8 mouse cellular contexts compared by ENCODE assay signal in genomic region chr4:116557306-116558121, GRCm38 (mm10). TPM values are rescaled to one million over a fixed set of nuclear protein-coding genes. Genes with fewer than 3 reads are reported as not detected.
A peak's percentile ranks its signal among the peaks of the same experiment; 100 is the strongest.
DNase-seq lines count a peak whose midpoint lies in the region; ATAC-seq and TF ChIP-seq lines count a peak whose summit lies in the region.

Gene Gpbp1l1, plus strand, starts transcription at chr4:116557658.

- peak; percentile 96 for DNase-seq in MEL (ENCODE audit: low read depth, low spot score)
- peak; percentile 98 for DNase-seq in cerebellum, adult 2 months
- DNase-seq in forelimb bud, embryonic 11.5 days (ENCODE audit: low read depth, low spot score), result peak; percentile 95
- DNase-seq in layer of hippocampus, adult 9-10 months (ENCODE audit: low spot score), result peak; percentile 87
- DNase-seq in ovary, postnatal 10 days (ENCODE audit: low spot score), result peak; percentile 92
- peak; percentile 96 to 98 for DNase-seq in thymus, postnatal 10 days (ENCODE audit: low spot score in 2 of 2)

- no peak for TF ChIP-seq CTCF in MEL (IDR thresholded peaks at IDR 0.05 in 2 of 3, conservative IDR thresholded peaks at IDR 0.05 in 1 of 3; ENCODE audit: control insufficient read depth in 1 of 3, insufficient read depth in 1 of 3, low read depth in 2 of 3, low read length in 3 of 3, poor library complexity in 1 of 3, severe bottlenecking in 1 of 3)
- TF ChIP-seq CTCF in cerebellum, adult 2 months (IDR thresholded peaks at IDR 0.05; ENCODE audit: borderline replicate concordance, insufficient read depth, low read depth, low read length), result no peak

- H3K36me3 ChIP-seq in MEL (ENCODE audit: control insufficient read depth in 1 of 2, insufficient read depth in 2 of 2, low read length in 2 of 2), result peaks cover 0 to 24% of the 10 kb centered on the region in 2 experiments; a peak in 2 of 4 replicates
- peaks cover 4% of the 10 kb centered on the region; the same call in 1 of the 2 replicates for H3K36me3 ChIP-seq in lung, embryonic 16.5 days (ENCODE audit: control insufficient read depth, insufficient read depth, low read length)

- H3K79me2 ChIP-seq in MEL (ENCODE audit: control insufficient read depth, insufficient read depth, low read length, poor library complexity), result peaks cover 51% of the 10 kb centered on the region

- TF ChIP-seq RAD21 in MEL (IDR thresholded peaks at IDR 0.05; ENCODE audit: low read depth, low read length), result no peak

- H3K4me1 ChIP-seq in MEL (ENCODE audit: control insufficient read depth in 1 of 2, insufficient read depth in 2 of 2, low read length in 2 of 2), result 0 out of 4 replicates have a peak, but pooled peaks cover 0 to 2% of the 10 kb centered on the region in 2 experiments
- no peaks in the 10 kb centered on the region for H3K4me1 ChIP-seq in cerebellum, adult 2 months (ENCODE audit: control insufficient read depth, insufficient read depth, low read length)
- peaks cover 3% of the 10 kb centered on the region for H3K4me1 ChIP-seq in lung, embryonic 16.5 days (replicated peaks; ENCODE audit: control insufficient read depth, insufficient read depth, low read length)

- H3K9ac ChIP-seq in MEL (ENCODE audit: control insufficient read depth, low read depth, low read length, poor library complexity, severe bottlenecking), result peak within 1 kb of the TSS; percentile 98
- H3K9ac ChIP-seq in lung, embryonic 16.5 days (ENCODE audit: low read length), result peak within 1 kb of the TSS; percentile 84

- H3K4me2 ChIP-seq in lung, embryonic 16.5 days (ENCODE audit: low read depth, low read length), result peak within 1 kb of the TSS; percentile 93

- under 1% methylated on average over 78 of the region's 78 CpGs for WGBS in cerebellum, adult 2 months
- under 1% methylated on average over 72 of the region's 78 CpGs for WGBS in lung, embryonic 16.5 days

- TF ChIP-seq EP300 in MEL (IDR thresholded peaks at IDR 0.05; ENCODE audit: low read depth in 1 of 2, low read length in 2 of 2), result no peak

- peak; percentile 77 to 89 for ATAC-seq in hematopoietic stem cell, adult 5-6 weeks (replicated peaks in 1 of 2; ENCODE audit: insufficient read depth in 1 of 2, low FRiP score in 2 of 2, low TSS enrichment in 1 of 2, low read depth in 1 of 2, poor library complexity in 2 of 2, severe bottlenecking in 2 of 2)
- ATAC-seq in lung, embryonic 16.5 days (ENCODE audit: low read depth), result peak; percentile 98

- H3K27me3 ChIP-seq in MEL (ENCODE audit: control insufficient read depth in 1 of 2, insufficient read depth in 2 of 2, low read length in 2 of 2), result no peaks in the 10 kb centered on the region
- H3K27me3 ChIP-seq in cerebellum, adult 2 months (ENCODE audit: control insufficient read depth, insufficient read depth, low read length), result no peaks in the 10 kb centered on the region
- H3K27me3 ChIP-seq in lung, embryonic 16.5 days (ENCODE audit: control insufficient read depth, insufficient read depth, low read depth, low read length), result no peaks in the 10 kb centered on the region

- peak within 1 kb of the TSS; percentile 99 for H3K27ac ChIP-seq in MEL (ENCODE audit: control insufficient read depth, low read depth, low read length)
- H3K27ac ChIP-seq in cerebellum, adult 2 months (ENCODE audit: insufficient read depth, low read length), result peak within 1 kb of the TSS; percentile 78
- H3K27ac ChIP-seq in lung, embryonic 16.5 days (ENCODE audit: low read length), result peak within 1 kb of the TSS; percentile 96

- TF ChIP-seq POLR2A in MEL (IDR thresholded peaks at IDR 0.05; ENCODE audit: control insufficient read depth in 1 of 2, insufficient read depth in 1 of 2, low read depth in 1 of 2, low read length in 2 of 2, poor library complexity in 1 of 2), result peak; percentile 10 to 91; a peak in 3 of 4 replicates
- peak; percentile 79; the same call in 1 of the 2 replicates for TF ChIP-seq POLR2A in cerebellum, adult 2 months (IDR thresholded peaks at IDR 0.05; ENCODE audit: borderline replicate concordance, insufficient read depth, low read length)

- H3K9me3 ChIP-seq in MEL (replicated peaks; ENCODE audit: insufficient read depth, low read length), result no peaks in the 10 kb centered on the region
- H3K9me3 ChIP-seq in lung, embryonic 16.5 days (ENCODE audit: control insufficient read depth, low read length), result no peaks in the 10 kb centered on the region

- H3K4me3 ChIP-seq in MEL (ENCODE audit: control insufficient read depth in 1 of 2, insufficient read depth in 1 of 2, low read depth in 2 of 2, low read length in 2 of 2), result peak within 1 kb of the TSS; percentile 82 to 97
- H3K4me3 ChIP-seq in cerebellum, adult 2 months (replicated peaks; ENCODE audit: insufficient read depth, low read depth, low read length), result peak within 1 kb of the TSS; percentile 80
- peak within 1 kb of the TSS; percentile 73 for H3K4me3 ChIP-seq in lung, embryonic 16.5 days (ENCODE audit: low read length)

TF ChIP-seq in MEL, 35 proteins besides CTCF, POLR2A, EP300 and RAD21:
- TF ChIP-seq UBTF (IDR thresholded peaks at IDR 0.05; ENCODE audit: borderline replicate concordance, insufficient read depth, low read depth, low read length), result 0 out of 2 replicates have a peak, but pooled peaks have one; percentile 34
- TF ChIP-seq TAL1 (IDR thresholded peaks at IDR 0.05; ENCODE audit: low read length), result no peak
- TF ChIP-seq RCOR1 (IDR thresholded peaks at IDR 0.05; ENCODE audit: low read depth, low read length), result 0 out of 2 replicates have a peak, but pooled peaks have one; percentile 28
- TF ChIP-seq ELF1 (IDR thresholded peaks at IDR 0.05; ENCODE audit: low read depth, low read length), result peak; percentile 68; the same call in 1 of the 2 replicates
- peak; percentile 33; the same call in 1 of the 2 replicates for TF ChIP-seq POLR2AphosphoS2 (IDR thresholded peaks at IDR 0.05; ENCODE audit: low read length)
- no peak for TF ChIP-seq USF2 (IDR thresholded peaks at IDR 0.05; ENCODE audit: borderline replicate concordance in 1 of 2, insufficient read depth in 1 of 2, low read depth in 1 of 2, low read length in 2 of 2)
- no peak for TF ChIP-seq TBP (IDR thresholded peaks at IDR 0.05; ENCODE audit: low read depth, low read length)
- TF ChIP-seq SMC3 (IDR thresholded peaks at IDR 0.05; ENCODE audit: low read depth, low read length), result no peak
- TF ChIP-seq MAX (IDR thresholded peaks at IDR 0.05; ENCODE audit: low read length), result peak; percentile 12
- no peak for TF ChIP-seq BHLHE40 (IDR thresholded peaks at IDR 0.05; ENCODE audit: borderline replicate concordance, low read depth, low read length)
- peak; percentile 95 for TF ChIP-seq NRF1 (IDR thresholded peaks at IDR 0.05; ENCODE audit: insufficient read depth, low read depth, low read length, poor library complexity, severe bottlenecking)
- no peak for TF ChIP-seq KAT2A (conservative IDR thresholded peaks at IDR 0.05; ENCODE audit: low read depth, low read length)
- no peak; the same call in none of the 2 replicates for TF ChIP-seq MXI1 (IDR thresholded peaks at IDR 0.05; ENCODE audit: low read depth, low read length)
- TF ChIP-seq ZNF384 (IDR thresholded peaks at IDR 0.05; ENCODE audit: low read depth, low read length), result no peak
- no peak for TF ChIP-seq MAFK (IDR thresholded peaks at IDR 0.05; ENCODE audit: borderline replicate concordance, low read depth, low read length)
- TF ChIP-seq JUND (IDR thresholded peaks at IDR 0.05; ENCODE audit: low read depth, low read length), result no peak
- no peak for TF ChIP-seq CHD2 (IDR thresholded peaks at IDR 0.05; ENCODE audit: low read length)
- TF ChIP-seq GABPA (IDR thresholded peaks at IDR 0.05; ENCODE audit: low read depth, low read length), result peak; percentile 44; the same call in 1 of the 2 replicates
- no peak for TF ChIP-seq MYC (IDR thresholded peaks at IDR 0.05; ENCODE audit: low read depth, low read length)
- peak; percentile 47; the same call in 1 of the 2 replicates for TF ChIP-seq USF1 (IDR thresholded peaks at IDR 0.05; ENCODE audit: low read depth, low read length)
- TF ChIP-seq ZMIZ1 (IDR thresholded peaks at IDR 0.05; ENCODE audit: low read depth, low read length), result peak; percentile 78; the same call in 1 of the 2 replicates
- TF ChIP-seq GATA1 (IDR thresholded peaks at IDR 0.05; ENCODE audit: low read depth, low read length), result no peak
- TF ChIP-seq HCFC1 (IDR thresholded peaks at IDR 0.05; ENCODE audit: low read depth, low read length), result no peak
- TF ChIP-seq ZC3H11A (IDR thresholded peaks at IDR 0.05; ENCODE audit: low read depth, low read length), result 0 out of 2 replicates have a peak, but pooled peaks have one; percentile 21
- peak; percentile 93 for TF ChIP-seq MAZ (IDR thresholded peaks at IDR 0.05; ENCODE audit: low read depth, low read length)
- TF ChIP-seq ZKSCAN1 (IDR thresholded peaks at IDR 0.05; ENCODE audit: low read depth, low read length), result no peak
- TF ChIP-seq E2F4 (IDR thresholded peaks at IDR 0.05; ENCODE audit: borderline replicate concordance, low read depth, low read length), result no peak
- TF ChIP-seq POLR2AphosphoS5 (IDR thresholded peaks at IDR 0.05; ENCODE audit: borderline replicate concordance, low read depth, low read length), result no peak
- TF ChIP-seq MYB (IDR thresholded peaks at IDR 0.05; ENCODE audit: low read depth, low read length), result 0 out of 2 replicates have a peak, but pooled peaks have one; percentile 44
- peak; percentile 47 for TF ChIP-seq SIN3A (IDR thresholded peaks at IDR 0.05; ENCODE audit: low read length)
- TF ChIP-seq ETS1 (IDR thresholded peaks at IDR 0.05; ENCODE audit: low read depth, low read length), result no peak
- peak; percentile 48; the same call in 1 of the 2 replicates for TF ChIP-seq TCF12 (IDR thresholded peaks at IDR 0.05; ENCODE audit: low read depth, low read length)
- peak; percentile 80 for TF ChIP-seq NELFE (IDR thresholded peaks at IDR 0.05; ENCODE audit: low read depth, low read length)
- TF ChIP-seq MEF2A (IDR thresholded peaks at IDR 0.05; ENCODE audit: extremely low read depth, insufficient replicate concordance, low read depth, low read length, poor library complexity, severe bottlenecking), result no peak
- TF ChIP-seq CHD1 (IDR thresholded peaks at IDR 0.05; ENCODE audit: low read depth, low read length), result 0 out of 2 replicates have a peak, but pooled peaks have one; percentile 70

RNA-seq across cellular contexts. Expression of gene Gpbp1l1, which starts in this region (rescaled TPM):
- total RNA-seq in MEL (2012; rRNA removed), result 26.7 and 29.1 TPM in 2 replicates
- polyA plus RNA-seq in MEL (2012; ENCODE audit: insufficient read depth in 1 of 2, insufficient read length in 2 of 2, low read depth in 1 of 2, low replicate concordance in 2 of 2, missing spikeins in 1 of 2), result 10 to 100 TPM in 1 of 2 experiments, not detected in 1; 46.3 TPM
- polyA plus RNA-seq in cerebellum, adult 2 months (2012; rRNA removed), result 41.3 and 43.3 TPM in 2 replicates
- total RNA-seq in hematopoietic stem cell, adult 5-6 weeks (2017), result 190 and 203 TPM in 2 replicates
- 32.5 and 37.2 TPM in 2 replicates for polyA plus RNA-seq in lung, embryonic 16.5 days (2015; fragmentation: Nextera tagmentation; extraction: Ambion mirVana)

Comparison
In these comparisons a context has a peak if more than half of its experiments do, and no peak if none do; other contexts are left out.
1. Peak in every context shown above with its lines: DNase-seq, ATAC-seq, H3K4me3 ChIP-seq and H3K27ac ChIP-seq.